Mouse (Mus musculus) urinary bladder, postnatal 36 days (tissue): ENCODE measurements at regions not wholly inside any gene's neighbourhood (a gene's known extent, or its start where the extent isn't known, plus 50 kb on each side); places are given as distances from the start of the nearest gene placed in this dataset.
A peak's percentile ranks its signal among the peaks of the same experiment; 100 is the strongest.
"Not testable (repeated sequence)": the region's sequence is repeated elsewhere in the genome, so short reads cannot be mapped to it uniquely, and the experiment has no call there.

Source experiments
- DNase-seq, 2 experiments: peaks; one replicate each; pipeline ENCODE4 v3.0.0; 2022; ENCODE audit warnings: low spot score in 2 of 2, mixed read lengths in 1 of 2

DNA sequence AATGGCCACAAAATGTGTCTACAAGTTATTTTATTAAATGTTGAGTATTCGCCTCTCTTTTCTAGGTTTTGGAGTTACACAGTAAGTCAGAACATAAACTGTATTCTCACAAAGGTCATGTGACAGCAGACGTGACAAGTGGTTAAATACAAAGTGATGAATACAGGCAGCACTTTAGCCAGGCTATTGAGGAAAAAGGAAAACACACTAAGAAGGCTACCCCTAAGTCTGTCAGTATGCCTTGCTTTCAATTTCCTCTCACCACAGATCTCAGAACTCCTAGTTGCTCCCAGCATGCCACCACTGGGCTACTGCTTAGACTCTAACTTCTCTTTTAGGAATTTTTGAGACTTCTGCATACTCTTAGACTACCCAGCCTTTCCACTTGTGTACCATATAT lies 297.9 kb upstream of the Pex5l start:
- DNase-seq = no peak

DNA sequence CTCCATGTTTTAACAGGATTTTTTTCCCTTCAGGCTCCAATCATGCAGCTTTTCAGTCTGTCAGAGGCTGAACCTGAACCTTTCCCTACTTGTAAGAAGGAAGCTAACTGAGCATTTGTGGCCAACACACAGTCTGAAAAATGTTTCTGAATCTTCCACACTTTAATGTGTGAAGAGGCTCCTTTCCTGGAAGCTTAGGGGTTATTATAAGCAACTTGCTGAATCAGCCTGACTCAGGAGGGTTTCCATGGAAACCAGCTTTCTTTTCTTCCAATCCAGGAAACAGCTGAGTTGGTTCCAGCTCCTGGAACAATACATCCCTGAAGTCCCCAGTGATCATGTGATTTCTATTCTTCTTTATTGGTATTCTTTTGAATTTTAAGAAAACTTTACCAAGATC lies 297.5 kb upstream of the Pex5l start:
- DNase-seq = no peak

DNA sequence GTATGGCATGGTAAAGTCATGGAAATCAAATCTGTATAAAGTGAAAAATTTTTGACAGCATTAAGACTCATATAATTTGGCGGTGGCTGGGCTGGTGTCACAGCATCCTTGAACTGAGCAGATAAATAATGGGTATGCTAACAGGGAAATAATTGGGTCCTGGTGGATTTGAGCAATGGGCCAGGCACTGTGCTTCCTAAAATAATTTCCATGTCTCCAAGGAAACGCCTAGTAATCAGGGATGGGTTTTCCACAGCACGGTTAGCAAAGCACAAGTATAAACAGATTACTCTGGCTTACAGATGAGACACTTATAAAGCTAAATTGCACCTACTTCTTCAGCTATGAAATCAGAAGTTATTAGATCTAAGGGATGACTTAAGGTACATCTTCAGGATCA lies 273.9 kb upstream of the Pex5l start:
- DNase-seq = no peak

DNA sequence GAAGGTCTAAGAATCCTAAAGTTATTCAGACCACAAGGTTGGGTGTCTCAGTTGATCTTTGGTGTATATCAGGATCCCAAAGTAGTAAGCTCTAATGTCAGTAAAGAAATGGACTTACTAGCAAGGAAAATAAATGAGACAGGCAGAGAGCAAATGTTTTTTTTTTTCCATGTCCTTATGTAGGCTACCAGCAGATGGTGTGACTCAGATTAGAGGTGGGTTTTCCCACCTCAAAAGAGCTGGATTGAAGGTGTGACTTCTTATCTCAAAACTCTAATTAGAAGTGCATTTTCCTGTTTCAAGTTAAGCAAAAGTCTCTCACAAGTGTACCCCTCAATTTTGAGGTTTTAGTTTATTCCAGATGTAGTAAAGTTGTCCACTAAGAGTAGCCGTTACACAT lies 273.3 kb upstream of the Pex5l start:
- DNase-seq = no peak

DNA sequence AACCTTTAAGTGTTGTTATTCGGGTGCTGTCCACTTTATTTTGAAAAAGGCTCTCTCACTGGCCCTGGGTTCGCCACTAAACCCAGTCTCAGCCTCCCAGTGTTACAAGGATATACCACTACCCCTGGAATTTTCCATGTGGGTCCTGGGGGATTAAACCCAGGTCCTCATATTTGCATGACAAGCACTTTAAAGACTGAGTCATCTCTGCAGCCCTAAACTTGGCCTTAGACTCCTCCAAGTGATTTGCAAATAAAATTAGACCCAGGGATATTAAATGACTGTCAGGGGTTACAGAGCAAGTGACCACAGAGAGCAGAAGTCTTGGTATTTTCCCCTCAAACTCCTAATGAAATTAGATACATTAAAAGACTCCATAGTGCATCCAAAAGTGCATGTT lies 258.9 kb upstream of the Pex5l start:
- no peak for DNase-seq

DNA sequence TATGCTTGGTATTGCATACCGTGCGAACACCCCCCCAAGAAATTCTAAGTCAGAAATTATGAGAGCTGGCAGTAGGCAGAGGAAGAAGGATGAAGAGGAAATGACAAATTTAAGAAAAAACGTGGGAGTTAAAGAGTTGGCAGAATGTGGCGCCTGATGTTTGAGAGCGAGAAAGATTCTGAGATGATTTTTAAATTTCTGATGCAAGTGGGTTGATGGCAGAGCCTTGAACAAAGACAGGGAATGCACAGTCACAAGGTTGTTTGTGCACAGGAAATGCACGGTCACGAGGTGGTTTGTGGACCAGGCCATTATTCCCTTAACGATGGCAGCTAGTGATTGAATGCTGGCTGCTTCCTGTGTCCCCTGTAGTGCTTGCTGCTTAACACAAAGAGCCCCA lies 256.3 kb upstream of the Pex5l start:
- DNase-seq = no peak

DNA sequence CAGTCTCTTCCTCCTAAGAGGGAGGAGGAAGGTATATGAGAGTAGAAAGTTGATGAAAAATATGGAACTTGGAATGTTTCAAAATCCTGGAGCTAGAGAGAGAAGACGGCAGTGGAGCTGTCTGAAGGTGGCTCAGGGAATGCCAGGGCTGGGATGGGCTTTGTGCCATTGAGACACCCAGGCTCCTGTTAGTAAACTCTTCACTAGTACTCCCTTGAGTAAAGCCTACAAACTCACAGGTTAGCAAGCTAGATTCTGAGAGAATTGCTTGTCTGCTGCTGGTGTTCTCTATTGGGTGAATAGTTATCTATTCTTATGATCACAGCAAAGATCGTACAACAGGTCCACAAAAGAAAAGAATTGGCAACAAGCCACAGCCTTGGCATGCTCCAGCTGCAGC lies 255.3 kb upstream of the Pex5l start:
- no peak for DNase-seq

DNA sequence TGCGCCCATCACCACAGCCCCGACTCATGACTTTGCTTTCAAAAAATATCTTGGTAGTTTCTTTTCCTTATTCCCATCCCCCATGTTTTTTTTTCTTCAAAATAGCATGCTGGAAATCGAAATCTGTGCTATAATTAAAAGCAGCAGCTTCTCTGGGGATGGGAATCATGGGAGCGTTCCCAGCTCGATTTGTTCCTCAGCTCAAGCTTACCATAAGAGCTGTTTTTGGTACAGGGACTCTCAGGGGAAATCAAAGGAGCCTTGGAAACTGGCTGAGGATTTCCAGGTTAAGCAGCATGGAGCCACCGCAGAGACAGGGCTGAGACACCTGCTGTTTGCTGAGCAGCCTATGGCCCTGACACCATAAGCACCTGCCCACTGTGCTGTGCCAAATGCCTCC lies 254.2 kb upstream of the Pex5l start:
- no peak for DNase-seq

DNA sequence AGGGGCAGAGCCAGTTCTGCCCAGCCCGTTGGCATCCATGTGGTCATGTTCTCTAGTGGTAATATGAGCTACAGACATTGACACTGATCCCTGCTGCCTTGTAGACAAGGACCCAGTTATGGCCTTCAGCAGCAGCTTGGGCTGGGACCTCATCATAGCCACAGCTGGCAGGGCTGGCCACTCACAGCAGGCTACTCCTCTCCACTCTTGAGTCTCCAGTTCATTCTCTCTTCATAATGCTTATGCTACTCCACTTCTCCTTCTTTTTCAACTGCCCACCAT lies 249.4 kb upstream of the Pex5l start:
- no peak for DNase-seq

DNA sequence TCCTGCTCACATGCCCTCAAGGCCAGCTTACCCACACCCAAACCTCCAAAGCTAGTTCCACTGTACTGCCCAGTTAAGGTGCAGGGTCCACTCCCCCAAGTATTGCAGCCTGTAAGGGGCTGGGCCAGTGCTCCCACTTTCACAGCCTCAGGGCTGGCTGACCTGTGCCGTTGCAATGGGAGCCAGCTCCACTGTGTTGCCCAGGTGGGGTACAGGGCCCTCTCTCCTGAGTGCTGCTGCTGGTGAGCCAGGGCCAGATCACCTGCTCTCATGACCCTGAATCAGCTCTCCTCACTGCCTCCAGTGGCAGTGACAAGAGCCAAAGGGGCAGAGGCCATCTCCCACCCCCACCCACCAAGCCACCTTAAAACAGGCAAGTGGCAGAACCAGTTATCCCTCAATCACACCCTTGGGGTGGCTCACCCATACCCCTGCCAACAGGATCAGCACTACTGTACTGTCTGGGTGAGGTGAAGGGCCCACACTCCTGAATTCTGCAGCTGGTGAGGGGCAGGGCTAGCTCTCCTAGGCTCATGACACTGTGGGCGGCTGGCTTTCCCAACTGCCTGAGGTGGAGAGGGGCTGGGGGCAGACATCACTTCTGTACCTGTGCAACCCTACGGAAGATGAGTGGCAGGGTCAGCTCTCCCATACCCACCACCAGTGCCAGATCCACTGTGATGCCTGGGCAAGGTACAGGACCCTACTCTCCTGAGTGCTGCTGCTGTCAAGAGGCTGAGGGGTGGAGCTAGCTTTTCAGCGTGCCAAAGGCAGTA lies 248.9 kb upstream of the Pex5l start:
- no peak for DNase-seq

DNA sequence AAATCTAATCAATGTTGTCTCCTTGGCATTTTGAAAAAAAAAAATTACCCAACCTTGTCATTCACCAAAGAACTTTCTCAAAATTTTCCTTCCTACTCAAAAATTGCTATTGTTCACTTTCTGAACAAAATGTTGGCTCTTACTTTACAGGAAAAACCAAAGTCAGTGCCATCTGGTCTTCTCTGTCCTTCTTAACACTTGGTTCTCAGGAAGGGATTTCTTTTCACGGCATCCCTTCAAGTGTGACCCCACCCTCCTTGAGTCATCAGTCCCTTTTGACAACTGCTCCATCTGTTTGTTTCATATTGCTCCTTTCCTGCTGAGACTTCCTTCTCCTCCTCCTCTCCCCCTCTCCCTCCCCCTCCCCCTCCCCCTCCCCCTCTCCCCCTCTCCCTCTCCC lies 245.1 kb upstream of the Pex5l start:
- no peak for DNase-seq

DNA sequence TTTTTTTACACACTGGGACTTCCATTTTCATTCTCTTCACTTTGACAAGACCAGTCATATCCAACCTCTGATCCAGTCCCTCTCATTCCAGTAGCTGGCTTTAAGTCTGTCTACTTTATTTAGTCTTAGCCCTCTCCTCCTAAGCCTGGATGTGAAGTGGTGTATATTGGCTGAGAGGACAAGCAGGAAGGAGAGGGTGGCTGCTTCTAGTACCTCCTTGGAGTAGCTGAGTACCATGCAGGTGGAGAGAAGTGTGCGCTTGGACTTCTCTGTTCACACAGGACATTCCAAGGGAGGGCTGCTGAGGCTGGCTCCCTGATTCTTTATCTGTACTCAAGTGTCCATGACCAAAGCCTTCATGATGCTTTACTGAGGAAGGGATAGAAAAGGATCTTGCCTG lies 240.6 kb upstream of the Pex5l start:
- DNase-seq = no peak

DNA sequence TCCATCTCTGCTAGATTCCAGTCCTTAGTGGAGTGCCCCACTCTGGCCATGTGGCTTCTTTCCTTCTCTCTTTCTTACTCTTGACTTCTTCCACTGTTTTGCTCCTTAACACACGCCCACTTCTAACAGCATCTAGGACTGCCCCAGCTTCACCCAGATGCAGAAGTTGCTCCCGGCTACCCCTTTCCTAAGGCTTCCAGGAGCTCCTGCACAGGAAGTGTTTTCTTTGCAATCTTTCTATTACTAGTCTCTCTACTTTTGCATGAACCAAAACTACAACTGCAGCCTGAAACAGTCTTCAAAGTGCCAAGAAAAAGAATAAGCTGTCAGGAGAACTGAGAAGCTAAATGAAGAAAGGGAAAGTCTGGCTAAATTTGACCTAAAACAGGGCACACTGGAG lies 236.6 kb upstream of the Pex5l start:
- no peak for DNase-seq

DNA sequence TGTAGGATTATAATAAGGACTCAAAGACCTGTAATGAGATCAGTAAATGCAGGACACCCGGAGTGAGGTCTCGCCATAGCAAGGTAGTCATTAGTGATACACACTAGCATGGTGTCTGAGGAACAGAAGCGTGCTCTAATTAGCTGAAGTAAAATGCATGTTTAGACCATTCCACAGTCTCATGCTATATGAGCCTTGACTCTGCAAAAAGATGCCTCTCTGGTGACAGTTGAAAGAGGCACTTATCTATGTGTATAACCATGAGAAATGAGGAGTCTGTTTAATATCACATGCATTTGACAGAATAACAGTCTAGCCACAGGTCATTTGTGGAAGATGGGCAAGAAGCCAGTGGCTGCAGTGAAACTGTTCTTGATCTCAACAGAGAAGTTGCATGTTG lies 232.1 kb upstream of the Pex5l start:
- no peak for DNase-seq

DNA sequence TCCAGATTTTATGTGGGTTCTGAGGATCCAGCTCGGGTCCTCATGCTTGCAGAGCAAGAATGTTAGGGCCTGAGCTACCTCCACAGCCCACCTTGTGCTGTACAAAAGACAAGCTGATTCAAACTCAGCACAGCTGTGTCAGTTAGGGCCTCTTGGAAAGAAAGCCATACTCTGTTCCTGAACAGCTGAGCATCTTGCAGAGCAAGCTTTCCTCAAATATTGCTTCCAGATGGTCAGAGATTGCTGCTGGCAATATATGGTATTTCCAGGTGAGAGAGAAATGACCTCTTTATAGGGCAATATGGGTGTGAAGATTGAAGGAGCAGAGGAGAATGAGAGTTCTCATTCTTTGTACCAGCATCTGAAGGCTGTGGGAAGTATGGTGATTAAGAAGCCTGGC lies 229.8 kb upstream of the Pex5l start:
- no peak for DNase-seq

DNA sequence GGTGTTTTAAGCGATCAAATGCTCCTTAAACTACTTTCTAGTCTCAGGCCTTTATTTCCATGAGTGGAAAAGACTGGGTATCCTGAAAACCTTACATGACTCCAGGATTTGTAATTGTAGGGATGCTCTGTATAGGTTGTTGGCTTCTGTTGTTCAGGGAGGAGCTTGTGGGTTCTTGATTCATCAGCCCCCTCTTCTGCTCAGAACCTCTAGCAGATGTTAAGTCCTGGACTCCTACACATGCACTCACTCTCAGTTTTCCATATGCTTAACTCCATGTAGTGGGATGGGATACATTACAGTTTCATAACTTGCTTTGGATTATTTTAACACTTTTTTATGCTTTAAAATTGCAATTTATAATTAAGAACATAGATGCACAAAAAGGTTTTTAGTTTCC lies 220.5 kb upstream of the Pex5l start:
- no peak for DNase-seq

DNA sequence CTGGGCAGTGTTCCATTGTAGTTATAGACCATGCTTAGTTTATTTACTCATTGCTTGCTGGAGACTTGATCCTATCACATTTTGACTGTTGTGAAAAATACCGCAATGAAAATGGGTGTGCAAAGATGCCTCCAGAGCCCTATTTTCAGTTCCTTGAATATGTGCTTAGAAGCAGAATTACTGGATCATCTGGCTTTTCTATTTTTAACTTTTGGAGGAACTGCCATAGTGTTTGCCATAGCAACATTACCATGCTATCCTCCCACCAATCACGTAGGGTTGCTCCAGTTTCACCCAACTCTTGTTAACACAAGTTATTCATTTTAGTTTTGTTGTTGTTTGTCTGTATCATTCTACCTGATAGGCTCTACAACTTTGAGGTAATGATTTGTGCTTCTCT lies 217.0 kb upstream of the Pex5l start:
- no peak for DNase-seq

DNA sequence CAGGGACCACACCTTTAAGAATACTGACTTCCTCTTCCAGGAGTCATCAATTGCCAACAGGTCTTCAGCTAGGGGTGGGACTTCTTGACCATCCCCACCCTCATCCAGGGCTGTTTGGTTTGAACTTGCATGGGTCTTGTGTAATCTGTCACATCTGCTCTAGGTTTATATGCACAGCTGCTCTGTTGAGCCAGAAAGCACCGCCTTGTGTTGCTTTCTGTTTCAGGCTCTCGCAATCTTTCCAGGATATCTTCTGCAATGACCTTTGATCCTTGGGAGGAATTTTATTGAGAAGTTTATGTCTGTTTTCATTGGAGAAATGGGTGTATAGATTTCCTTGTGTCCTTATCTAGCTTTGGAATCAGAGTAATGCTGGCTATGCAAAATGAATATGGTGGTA lies 210.8 kb upstream of the Pex5l start:
- DNase-seq = no peak

DNA sequence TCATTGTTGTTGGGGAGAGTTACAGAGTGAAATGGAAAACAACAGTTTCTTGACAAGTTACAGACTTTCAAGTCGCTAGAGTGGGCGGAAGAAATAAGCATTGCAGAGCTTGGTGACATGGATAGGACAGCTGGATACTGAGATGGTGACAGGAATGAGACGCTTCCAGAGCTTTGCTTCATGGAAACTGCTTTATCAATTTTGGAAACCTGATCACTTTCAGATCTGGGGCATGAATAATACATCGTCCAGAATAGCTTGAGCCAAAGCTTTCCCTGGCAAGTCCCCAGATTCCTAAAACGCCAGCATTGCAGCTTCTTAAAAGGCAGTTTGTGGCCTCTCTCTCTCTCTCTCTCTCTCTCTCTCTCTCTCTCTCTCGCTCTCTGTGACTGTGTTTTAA lies 207.9 kb upstream of the Pex5l start:
- peak in 1 of 2 experiments; percentile 3 for DNase-seq

DNA sequence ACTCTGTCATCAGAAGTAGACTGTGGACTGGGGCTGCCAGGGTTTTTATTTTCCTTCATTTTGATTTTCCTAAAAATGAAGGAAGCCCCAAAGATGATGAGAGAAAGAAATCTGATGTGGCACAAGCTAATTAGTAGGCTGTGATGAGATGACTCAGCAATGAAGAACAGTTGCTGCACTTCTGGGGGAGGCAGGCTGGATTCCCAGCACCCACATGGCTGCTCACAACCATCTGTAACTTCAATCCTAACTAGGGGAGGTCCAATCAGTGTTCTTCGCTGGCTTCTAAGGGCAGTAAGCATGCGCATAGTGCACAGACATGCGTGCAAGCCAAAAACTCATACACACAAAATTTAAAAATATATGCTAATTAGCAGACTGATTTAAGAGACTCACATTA lies 191.0 kb upstream of the Pex5l start:
- no peak for DNase-seq

DNA sequence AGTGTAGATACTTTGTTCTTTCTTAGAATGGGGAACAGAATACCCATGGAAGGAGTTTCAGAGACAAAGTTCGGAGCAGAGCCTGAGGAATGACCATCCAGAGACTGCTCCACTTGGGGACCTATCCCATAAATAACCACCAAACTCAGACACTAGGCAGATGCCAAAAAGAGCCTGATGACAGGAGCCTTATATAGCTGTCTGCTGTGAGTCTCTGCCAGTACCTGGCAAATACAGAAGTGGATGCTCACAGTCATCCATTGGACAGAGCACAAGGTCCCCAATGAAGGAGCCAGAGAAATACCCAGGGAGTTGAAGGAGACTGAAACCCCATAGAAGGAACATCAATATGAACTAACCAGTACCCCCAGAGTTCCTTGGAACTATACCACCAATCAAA lies 174.6 kb upstream of the Pex5l start:
- DNase-seq = not testable (repeated sequence)

DNA sequence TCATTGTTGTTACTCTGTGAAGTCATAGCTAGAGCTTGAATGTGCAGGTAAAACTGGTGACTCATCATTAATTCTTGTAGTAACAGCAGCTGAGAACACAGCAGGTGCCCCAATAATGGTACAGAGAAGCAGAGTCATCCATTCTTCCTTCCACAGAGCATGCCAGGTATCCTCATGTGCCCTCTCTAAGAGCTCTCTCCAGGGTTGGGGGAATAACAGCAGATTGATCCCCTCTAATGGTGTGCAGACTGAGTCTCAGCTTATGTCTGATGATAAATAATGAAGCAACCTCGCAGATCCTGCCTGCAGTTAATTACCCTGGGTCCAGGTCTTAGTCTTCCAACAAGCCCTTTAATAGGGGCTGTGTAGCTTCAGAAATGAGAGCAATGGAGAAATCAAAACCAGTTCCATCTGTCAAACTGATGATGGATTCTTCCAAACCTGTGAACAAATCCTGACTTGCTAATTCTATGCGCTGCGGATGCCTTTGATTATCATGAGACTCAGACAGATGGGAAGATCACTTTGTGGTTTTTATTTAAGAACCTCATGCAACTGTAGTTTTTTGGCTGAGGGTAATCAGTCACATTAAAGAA lies 169.3 kb upstream of the Pex5l start:
- DNase-seq = no peak

DNA sequence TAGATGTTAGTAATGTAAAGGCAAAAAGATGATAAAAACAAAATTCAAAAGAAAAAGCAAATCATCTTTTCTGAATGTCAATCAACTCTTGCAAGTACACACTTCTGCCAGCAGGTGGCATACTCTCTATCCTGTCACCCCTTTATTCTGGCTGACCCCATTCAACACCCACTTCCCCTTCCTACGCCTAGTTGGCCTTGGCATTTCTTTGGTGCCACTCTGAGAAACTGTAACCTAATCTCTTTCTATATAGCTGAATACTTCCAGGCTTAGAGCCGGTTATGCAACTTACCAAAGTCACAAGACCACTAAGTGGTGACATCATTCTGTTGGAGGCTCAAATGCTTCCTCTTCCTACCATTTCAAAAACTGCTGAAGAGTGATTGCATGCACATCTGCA lies 165.2 kb upstream of the Pex5l start:
- no peak for DNase-seq

DNA sequence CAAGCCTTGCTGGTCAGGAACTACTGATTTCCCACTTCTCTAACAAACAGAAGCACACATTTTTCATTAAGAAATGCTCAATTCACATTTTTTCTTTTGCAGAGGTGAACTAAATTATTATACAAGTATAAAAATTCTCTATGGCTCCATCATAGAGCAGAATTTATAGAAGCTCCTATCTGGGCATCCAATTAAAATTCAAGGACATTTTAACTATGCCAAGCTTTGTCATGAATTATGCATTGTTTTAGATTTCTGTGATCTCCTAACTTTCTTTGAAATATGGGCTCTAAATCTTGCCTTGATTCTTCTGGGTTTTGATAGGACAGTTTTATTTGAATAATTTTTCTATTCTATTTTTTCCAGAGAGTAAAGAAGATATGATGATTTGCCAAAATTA lies 163.1 kb upstream of the Pex5l start:
- DNase-seq = no peak
